Mouse (Mus musculus) heart, postnatal 0 days (tissue): ENCODE measurements around the gene Pde8a. TPM values are rescaled to one million over a fixed set of nuclear protein-coding genes. Genes with fewer than 3 reads are reported as not detected.

Experiments used
- ATAC-seq: fragments of 200-750 bp; cut with Nextera tagmentation; 2 replicates; pipeline ENCODE4 v1.8.0; 2017; ENCODE audit warnings: low read depth, moderate number of reproducible peaks, moderate library complexity; ENCODE audit not compliant: insufficient read depth
- DNase-seq: peaks from one replicate; pipeline ENCODE4 v3.0.0-alpha.2; 2016; ENCODE audit warnings: low spot score
- H3K27ac ChIP-seq: fragments of 300-500 bp; sonication (generic); 2 replicates; pipeline ENCODE4 v1.5.1; 2014; ENCODE audit warnings: low read depth, mild to moderate bottlenecking
- H3K27me3 ChIP-seq: fragments of 300-500 bp; sonication (generic); 2 replicates; pipeline ENCODE4 v1.6.1; 2014; ENCODE audit warnings: low read length, mixed read lengths; ENCODE audit not compliant: control insufficient read depth, insufficient read depth
- H3K36me3 ChIP-seq: fragments of 300-500 bp; sonication (generic); replicated peaks from 2 replicates; pipeline ENCODE4 v1.6.1; 2014; ENCODE audit warnings: low read length, mixed read lengths; ENCODE audit not compliant: control insufficient read depth, insufficient read depth
- H3K4me1 ChIP-seq: fragments of 300-500 bp; sonication (generic); 2 replicates; pipeline ENCODE4 v1.6.1; 2014; ENCODE audit warnings: antibody characterized with exemption; ENCODE audit not compliant: control insufficient read depth, insufficient read depth
- H3K4me2 ChIP-seq: fragments of 300-500 bp; sonication (generic); 2 replicates; pipeline ENCODE4 v1.6.1; 2014; ENCODE audit warnings: low read depth, mild to moderate bottlenecking, low read length, moderate library complexity
- H3K4me3 ChIP-seq: fragments of 300-500 bp; sonication (generic); 2 replicates; pipeline ENCODE4 v1.5.1; 2014; ENCODE audit warnings: low read depth, low read length
- H3K9ac ChIP-seq: fragments of 300-500 bp; sonication (generic); replicated peaks from 2 replicates; pipeline ENCODE4 v1.6.1; 2014; ENCODE audit warnings: low read depth, low read length, mixed read lengths
- H3K9me3 ChIP-seq: fragments of 300-500 bp; sonication (generic); replicated peaks from 2 replicates; pipeline ENCODE4 v1.6.1; 2016; ENCODE audit warnings: low read length; ENCODE audit not compliant: control insufficient read depth
- CTCF ChIP-seq: IDR thresholded peaks from 2 replicates; pipeline ENCODE4 v1.5.1; 2016; ENCODE audit warnings: antibody characterized with exemption, control low read depth, low read depth
- EP300 ChIP-seq: IDR thresholded peaks from 2 replicates; pipeline ENCODE4 v1.6.1; 2016; ENCODE audit warnings: antibody characterized with exemption, low read depth
- WGBS: fragments of 180-500 bp; shearing (Covaris S2); extraction: QIAGEN DNeasy Blood & Tissue Kit; methylation state at CpG from one replicate; pipeline ENCODE4 v1.1.7; 2014; 5-methylcytosine and 5-hydroxymethylcytosine counted together
- polyA plus RNA-seq: library from polyadenylated mRNA; unstranded; fragments of >200 nt; fragmentation: Nextera tagmentation; extraction: Ambion mirVana; gene quantifications from 2 replicates; pipeline ENCODE4 v1.2.1, GENCODE M21; 2015
- total RNA-seq: library from RNA; depleted of rRNA; stranded (reverse); fragments of >200 nt; gene quantifications from 2 replicates; pipeline ENCODE4 v1.2.3, GENCODE M21; 2014; ENCODE audit warnings: low replicate concordance

Pde8a gene
- total and polyA plus RNA-seq, 2 experiments from 2014 or later = 4.5 to 9.6 TPM

DNA sequence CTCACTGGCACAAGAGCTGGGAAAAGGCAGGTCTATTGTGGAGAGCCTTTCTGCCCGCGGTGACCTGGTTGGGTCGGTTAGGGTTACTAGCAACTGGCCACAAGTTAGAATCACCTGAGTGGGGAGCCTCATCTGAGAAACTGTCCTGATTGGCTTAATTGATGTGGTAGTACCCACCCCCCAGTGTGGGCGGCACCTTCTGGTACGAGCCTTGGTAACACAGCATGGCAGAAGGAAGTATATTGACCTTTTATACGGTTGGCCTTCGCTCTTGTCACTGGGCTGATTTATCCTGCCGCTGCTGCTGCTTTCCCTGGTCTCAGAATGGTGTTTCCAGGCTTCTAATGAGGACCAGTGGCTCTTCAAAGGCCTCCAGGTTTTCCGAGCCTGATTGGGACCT is 24.2 kb upstream of the Pde8a start:
- no peak overlapping the region for H3K27ac ChIP-seq
- no peaks in the 10 kb centered on the region for H3K36me3 ChIP-seq
- no peaks in the 10 kb centered on the region for H3K27me3 ChIP-seq
- no peaks in the 10 kb centered on the region for H3K4me1 ChIP-seq
- ATAC-seq = no peak
- no peak for DNase-seq
- WGBS = 72% methylated on average over 9 of the region's 9 CpGs
- TF ChIP-seq EP300 (no peak), CTCF (no peak)
- no peak overlapping the region for H3K9ac ChIP-seq
- H3K4me3 ChIP-seq = no peak overlapping the region
- H3K4me2 ChIP-seq = no peak overlapping the region
- no peaks in the 10 kb centered on the region for H3K9me3 ChIP-seq

DNA sequence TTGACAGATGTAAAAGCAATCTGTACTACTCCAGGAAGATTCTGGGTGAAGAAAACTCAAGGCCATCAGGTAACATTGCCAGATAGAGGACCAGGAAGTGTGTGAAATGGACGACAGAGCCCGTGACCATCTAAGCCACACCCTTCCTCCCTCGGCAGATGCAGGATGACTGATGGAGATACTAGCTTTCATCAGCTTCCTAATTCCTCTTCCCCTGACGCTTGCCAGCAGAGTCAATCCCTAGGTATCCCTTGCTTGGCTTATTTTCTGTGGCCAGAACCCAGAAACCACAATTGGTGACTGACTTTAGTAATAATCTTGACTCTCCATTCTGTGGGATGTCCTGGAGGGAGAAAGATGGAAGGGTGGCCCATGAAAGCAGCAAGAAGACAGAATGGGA is 17.9 kb upstream of the Pde8a start:
- peaks cover 9% of the 10 kb centered on the region; the same call in 1 of the 2 replicates for H3K4me1 ChIP-seq

DNA sequence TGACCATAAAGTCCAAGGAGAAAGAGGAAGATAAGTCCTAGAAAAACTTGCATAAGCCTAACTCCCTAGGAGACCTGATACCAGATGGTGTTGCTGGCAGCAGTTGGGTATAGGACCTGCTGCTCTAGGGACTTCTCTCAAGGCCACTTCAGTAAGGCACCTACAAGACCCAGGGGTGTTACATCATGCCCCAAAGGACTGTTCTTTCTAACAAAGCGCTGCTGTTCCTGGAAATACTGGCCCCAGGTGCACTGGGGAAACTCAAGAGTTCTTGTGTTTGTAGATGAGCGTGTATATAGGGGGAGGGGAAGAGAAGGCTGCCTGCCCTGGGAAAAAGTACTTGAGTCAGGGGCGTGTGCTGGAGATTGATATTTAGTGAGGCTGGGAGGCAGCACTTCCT is 16.6 kb upstream of the Pde8a start:
- Histone ChIP-seq H3K4me2 (no peak overlapping the region), H3K36me3 (no peaks in the 10 kb centered on the region), H3K4me1 (peaks cover 9% of the 10 kb centered on the region; the same call in 1 of the 2 replicates), H3K4me3 (no peak overlapping the region), H3K9ac (no peak overlapping the region), H3K27ac (no peak overlapping the region), H3K27me3 (no peaks in the 10 kb centered on the region), H3K9me3 (no peaks in the 10 kb centered on the region)
- no peak for ATAC-seq
- TF ChIP-seq EP300 (no peak), CTCF (no peak)
- DNase-seq = no peak
- 72% methylated on average over 3 of the region's 3 CpGs for WGBS

More for the DNA sequence above, 17.9 kb upstream of the Pde8a start:
- H3K27me3 ChIP-seq = no peaks in the 10 kb centered on the region
- 40% methylated on average over 4 of the region's 4 CpGs for WGBS
- no peak overlapping the region for H3K4me2 ChIP-seq
- ATAC-seq (no peak), DNase-seq (no peak)
- no peaks in the 10 kb centered on the region for H3K36me3 ChIP-seq
- H3K27ac ChIP-seq = no peak overlapping the region
- H3K9ac ChIP-seq = no peak overlapping the region
- no peaks in the 10 kb centered on the region for H3K9me3 ChIP-seq
- TF ChIP-seq EP300 (no peak), CTCF (no peak)
- no peak overlapping the region for H3K4me3 ChIP-seq

- no peak overlapping the region for H3K9ac ChIP-seq
- no peaks in the 10 kb centered on the region for H3K36me3 ChIP-seq
- DNase-seq (no peak), ATAC-seq (no peak)
- no peaks in the 10 kb centered on the region for H3K9me3 ChIP-seq
- H3K27ac ChIP-seq = no peak overlapping the region
- 38% methylated on average over 4 of the region's 4 CpGs for WGBS
- peaks cover 9% of the 10 kb centered on the region; the same call in 1 of the 2 replicates for H3K4me1 ChIP-seq
- H3K4me3 ChIP-seq = no peak overlapping the region
- H3K27me3 ChIP-seq = no peaks in the 10 kb centered on the region
- no peak overlapping the region for H3K4me2 ChIP-seq
- TF ChIP-seq EP300 (no peak), CTCF (no peak)
Measured at GRCm38 (mm10) chr7:81198538-81198937, 14.9 kb upstream of the Pde8a start.

GRCm38 (mm10) chr7:81199109-81199508 is 14.3 kb upstream of the Pde8a start:
- H3K27ac ChIP-seq = no peak overlapping the region
- H3K4me3 ChIP-seq = no peak overlapping the region
- no peak overlapping the region for H3K4me2 ChIP-seq
- H3K9me3 ChIP-seq = no peaks in the 10 kb centered on the region
- H3K4me1 ChIP-seq = peaks cover 9% of the 10 kb centered on the region; the same call in 1 of the 2 replicates
- no peaks in the 10 kb centered on the region for H3K36me3 ChIP-seq
- 39% methylated on average over 5 of the region's 5 CpGs for WGBS
- H3K27me3 ChIP-seq = no peaks in the 10 kb centered on the region
- no peak for ATAC-seq
- H3K9ac ChIP-seq = no peak overlapping the region
- no peak for DNase-seq
- TF ChIP-seq EP300 = no peak
- TF ChIP-seq CTCF = no peak

GRCm38 (mm10) chr7:81199757-81200156 is 13.6 kb upstream of the Pde8a start:
- no peak for DNase-seq
- Histone ChIP-seq H3K4me1 (peaks cover 9% of the 10 kb centered on the region; the same call in 1 of the 2 replicates), H3K9ac (no peak overlapping the region), H3K4me3 (no peak overlapping the region), H3K9me3 (no peaks in the 10 kb centered on the region), H3K4me2 (no peak overlapping the region), H3K36me3 (no peaks in the 10 kb centered on the region), H3K27ac (no peak overlapping the region), H3K27me3 (no peaks in the 10 kb centered on the region)
- ATAC-seq = no peak
- TF ChIP-seq EP300 (no peak), CTCF (no peak)
- 44% methylated on average over 4 of the region's 4 CpGs for WGBS
